Mouse (Mus musculus): ENCODE results near the gene C1ql1. TPM values are rescaled to one million over a fixed set of nuclear protein-coding genes. Genes with fewer than 3 reads are reported as not detected.

The C1ql1 gene
- polyA plus RNA-seq, 1 experiment from 2014 or later: 6.7 TPM

DNA sequence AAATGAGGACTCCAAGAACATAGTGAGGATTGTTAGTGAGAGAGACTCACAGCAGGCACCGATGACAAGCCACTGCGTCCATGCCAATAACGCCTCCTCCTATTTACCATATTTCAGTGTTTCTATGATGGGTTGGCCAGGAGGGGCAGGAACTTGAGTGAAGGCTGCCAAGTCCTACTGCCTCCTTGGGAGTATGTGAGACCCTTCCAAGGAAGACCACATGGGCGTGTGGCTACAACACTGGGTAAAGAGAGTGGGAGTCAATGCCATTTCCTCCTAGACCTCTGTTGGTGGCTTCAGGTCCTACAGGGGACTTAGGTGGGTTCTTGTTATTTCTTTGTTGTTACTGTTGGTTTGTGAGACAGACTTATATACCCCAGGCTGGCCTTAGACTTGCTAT is 45.3 kb downstream of the C1ql1 start:
- Histone ChIP-seq H3K27ac (ENCODE audit: low read depth, low read length) (no peak overlapping the region), H3K4me3 (ENCODE audit: low read length) (no peak overlapping the region), H3K4me2 (replicated peaks; ENCODE audit: low read depth, low read length) (no peak overlapping the region), H3K4me1 (ENCODE audit: control insufficient read depth, insufficient read depth, low read length) (no peaks in the 10 kb centered on the region), H3K36me3 (ENCODE audit: control insufficient read depth, insufficient read depth, low read length) (peaks cover 12% of the 10 kb centered on the region), H3K9me3 (ENCODE audit: control insufficient read depth, low read length) (no peaks in the 10 kb centered on the region), H3K9ac (ENCODE audit: low read depth, low read length) (no peak overlapping the region), H3K27me3 (ENCODE audit: control insufficient read depth, insufficient read depth, low read length) (no peaks in the 10 kb centered on the region; the same call in 1 of the 2 replicates)
- WGBS: 59% methylated on average over 4 of the region's 4 CpGs
- no peak for ATAC-seq (ENCODE audit: low FRiP score, low TSS enrichment)

GRCm38 (mm10) chr11:102900763-102901162 is 45.7 kb downstream of the C1ql1 start, which contains the start of gene Gfap:
TSS of gene Gfap (minus strand) at chr11:102900912.
- no peaks in the 10 kb centered on the region; the same call in 1 of the 2 replicates for H3K27me3 ChIP-seq (ENCODE audit: control insufficient read depth, insufficient read depth, low read length)
- no peak within 1 kb of the TSS for H3K4me3 ChIP-seq (ENCODE audit: low read length)
- H3K27ac ChIP-seq (ENCODE audit: low read depth, low read length): no peak within 1 kb of the TSS
- ATAC-seq (ENCODE audit: low FRiP score, low TSS enrichment): peak; percentile 56; the same call in 1 of the 2 replicates
- H3K36me3 ChIP-seq (ENCODE audit: control insufficient read depth, insufficient read depth, low read length): peaks cover 7% of the 10 kb centered on the region
- no peaks in the 10 kb centered on the region for H3K4me1 ChIP-seq (ENCODE audit: control insufficient read depth, insufficient read depth, low read length)
- no peak within 1 kb of the TSS for H3K9ac ChIP-seq (ENCODE audit: low read depth, low read length)
- no peaks in the 10 kb centered on the region for H3K9me3 ChIP-seq (ENCODE audit: control insufficient read depth, low read length)
- H3K4me2 ChIP-seq (replicated peaks; ENCODE audit: low read depth, low read length): no peak within 1 kb of the TSS
- WGBS: 10% methylated on average over 7 of the region's 7 CpGs

- whole genome bisulfite sequencing: 83% methylated on average over 9 of the region's 9 CpGs
- Histone ChIP-seq H3K4me2 (replicated peaks; ENCODE audit: low read depth, low read length) (no peak overlapping the region), H3K27me3 (ENCODE audit: control insufficient read depth, insufficient read depth, low read length) (peaks cover 15% of the 10 kb centered on the region; the same call in 1 of the 2 replicates), H3K9ac (ENCODE audit: low read depth, low read length) (no peak overlapping the region), H3K9me3 (ENCODE audit: control insufficient read depth, low read length) (no peaks in the 10 kb centered on the region), H3K36me3 (ENCODE audit: control insufficient read depth, insufficient read depth, low read length) (no peaks in the 10 kb centered on the region), H3K4me3 (ENCODE audit: low read length) (no peak overlapping the region), H3K27ac (ENCODE audit: low read depth, low read length) (no peak overlapping the region), H3K4me1 (ENCODE audit: control insufficient read depth, insufficient read depth, low read length) (peaks cover 4% of the 10 kb centered on the region; the same call in 1 of the 2 replicates)
- no peak for ATAC-seq (ENCODE audit: low FRiP score, low TSS enrichment)
These were observed 48.1 kb downstream of the C1ql1 start for GRCm38 (mm10) chr11:102898408-102898807.

DNA sequence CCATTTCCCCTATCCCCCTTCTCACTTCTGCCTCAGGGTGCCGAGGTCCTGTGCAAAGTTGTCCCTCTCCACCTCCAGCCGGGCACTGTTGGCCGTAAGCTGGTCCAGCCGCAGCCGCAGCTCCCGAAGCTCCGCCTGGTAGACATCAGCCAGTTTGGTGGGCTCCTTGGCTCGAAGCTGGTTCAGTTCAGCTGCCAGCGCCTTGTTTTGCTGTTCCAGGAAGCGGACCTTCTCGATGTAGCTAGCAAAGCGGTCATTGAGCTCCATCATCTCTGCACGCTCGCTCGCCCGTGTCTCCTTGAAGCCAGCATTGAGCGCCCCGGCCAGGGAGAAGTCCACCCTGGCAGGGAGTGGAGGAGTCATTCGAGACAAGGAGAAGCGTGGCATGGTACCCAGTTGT is 49.8 kb downstream of the C1ql1 start:
- Histone ChIP-seq H3K9me3 (ENCODE audit: control insufficient read depth, low read length) (no peaks in the 10 kb centered on the region), H3K4me1 (ENCODE audit: control insufficient read depth, insufficient read depth, low read length) (peaks cover 8% of the 10 kb centered on the region; the same call in 1 of the 2 replicates), H3K27ac (ENCODE audit: low read depth, low read length) (no peak overlapping the region), H3K4me3 (ENCODE audit: low read length) (no peak overlapping the region), H3K9ac (ENCODE audit: low read depth, low read length) (peak overlapping the region; percentile 4; the same call in 1 of the 2 replicates), H3K27me3 (ENCODE audit: control insufficient read depth, insufficient read depth, low read length) (peaks cover 15% of the 10 kb centered on the region; the same call in 1 of the 2 replicates), H3K4me2 (replicated peaks; ENCODE audit: low read depth, low read length) (no peak overlapping the region), H3K36me3 (ENCODE audit: control insufficient read depth, insufficient read depth, low read length) (no peaks in the 10 kb centered on the region)
- ATAC-seq (ENCODE audit: low FRiP score, low TSS enrichment): no peak
- 65% methylated on average over 20 of the region's 20 CpGs for WGBS

GRCm38 (mm10) chr11:102895779-102896178 is 50.7 kb downstream of the C1ql1 start:
- Histone ChIP-seq H3K27ac (ENCODE audit: low read depth, low read length) (no peak overlapping the region), H3K4me2 (replicated peaks; ENCODE audit: low read depth, low read length) (no peak overlapping the region), H3K9ac (ENCODE audit: low read depth, low read length) (no peak overlapping the region), H3K27me3 (ENCODE audit: control insufficient read depth, insufficient read depth, low read length) (peaks cover 15% of the 10 kb centered on the region; the same call in 1 of the 2 replicates), H3K36me3 (ENCODE audit: control insufficient read depth, insufficient read depth, low read length) (no peaks in the 10 kb centered on the region), H3K4me3 (ENCODE audit: low read length) (no peak overlapping the region), H3K4me1 (ENCODE audit: control insufficient read depth, insufficient read depth, low read length) (peaks cover 8% of the 10 kb centered on the region; the same call in 1 of the 2 replicates), H3K9me3 (ENCODE audit: control insufficient read depth, low read length) (no peaks in the 10 kb centered on the region)
- 70% methylated on average over 9 of the region's 9 CpGs for WGBS
- ATAC-seq (ENCODE audit: low FRiP score, low TSS enrichment): no peak

- H3K4me3 ChIP-seq (ENCODE audit: low read length): no peak overlapping the region
- ATAC-seq (ENCODE audit: low FRiP score, low TSS enrichment): no peak
- H3K9ac ChIP-seq (ENCODE audit: low read depth, low read length): no peak overlapping the region; the same call in 1 of the 2 replicates
- no peaks in the 10 kb centered on the region for H3K36me3 ChIP-seq (ENCODE audit: control insufficient read depth, insufficient read depth, low read length)
- peaks cover 15% of the 10 kb centered on the region; the same call in 1 of the 2 replicates for H3K27me3 ChIP-seq (ENCODE audit: control insufficient read depth, insufficient read depth, low read length)
- no peak overlapping the region for H3K4me2 ChIP-seq (replicated peaks; ENCODE audit: low read depth, low read length)
- no peak overlapping the region for H3K27ac ChIP-seq (ENCODE audit: low read depth, low read length)
- H3K4me1 ChIP-seq (ENCODE audit: control insufficient read depth, insufficient read depth, low read length): peaks cover 8% of the 10 kb centered on the region; the same call in 1 of the 2 replicates
- no peaks in the 10 kb centered on the region for H3K9me3 ChIP-seq (ENCODE audit: control insufficient read depth, low read length)
- WGBS: 91% methylated on average over 4 of the region's 4 CpGs
These were observed 51.8 kb downstream of the C1ql1 start for GRCm38 (mm10) chr11:102894716-102895115.

GRCm38 (mm10) chr11:102893015-102893651 is 53.4 kb downstream of the C1ql1 start:
- Histone ChIP-seq H3K4me3 (ENCODE audit: low read length) (peak overlapping the region; percentile 39), H3K27ac (ENCODE audit: low read depth, low read length) (no peak overlapping the region), H3K9ac (ENCODE audit: low read depth, low read length) (peak overlapping the region; percentile 51; the same call in 1 of the 2 replicates), H3K4me2 (replicated peaks; ENCODE audit: low read depth, low read length) (peak overlapping the region; percentile 67), H3K4me1 (ENCODE audit: control insufficient read depth, insufficient read depth, low read length) (peaks cover 8% of the 10 kb centered on the region; the same call in 1 of the 2 replicates), H3K9me3 (ENCODE audit: control insufficient read depth, low read length) (no peaks in the 10 kb centered on the region), H3K36me3 (ENCODE audit: control insufficient read depth, insufficient read depth, low read length) (no peaks in the 10 kb centered on the region), H3K27me3 (ENCODE audit: control insufficient read depth, insufficient read depth, low read length) (peaks cover 15% of the 10 kb centered on the region; the same call in 1 of the 2 replicates)
- peak; percentile 83 for ATAC-seq (ENCODE audit: low FRiP score, low TSS enrichment)
- 2% methylated on average over 43 of the region's 43 CpGs for WGBS

DNA sequence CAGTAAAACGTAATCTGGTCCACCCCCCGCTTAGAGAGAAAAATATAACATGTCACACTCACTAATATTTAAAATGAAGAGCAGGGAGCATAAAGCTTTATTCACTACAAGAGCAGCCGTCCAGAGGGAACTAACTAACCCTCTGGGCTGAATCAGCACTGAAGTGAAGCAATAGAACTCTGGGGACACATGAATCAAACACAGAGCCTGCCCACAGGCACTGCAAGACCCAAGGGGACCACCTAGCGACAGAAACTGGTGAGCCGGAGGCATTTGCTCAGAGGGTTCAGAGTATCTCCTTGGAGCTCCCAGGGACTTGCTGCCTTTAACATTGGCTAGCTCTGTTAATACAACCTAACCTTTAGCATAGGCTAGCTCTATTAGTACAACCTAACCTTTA is 56.4 kb downstream of the C1ql1 start:
- Histone ChIP-seq H3K4me2 (replicated peaks; ENCODE audit: low read depth, low read length) (no peak overlapping the region), H3K9me3 (ENCODE audit: control insufficient read depth, low read length) (no peaks in the 10 kb centered on the region), H3K27me3 (ENCODE audit: control insufficient read depth, insufficient read depth, low read length) (peaks cover 15% of the 10 kb centered on the region; the same call in 1 of the 2 replicates), H3K36me3 (ENCODE audit: control insufficient read depth, insufficient read depth, low read length) (no peaks in the 10 kb centered on the region), H3K9ac (ENCODE audit: low read depth, low read length) (no peak overlapping the region), H3K4me3 (ENCODE audit: low read length) (no peak overlapping the region), H3K4me1 (ENCODE audit: control insufficient read depth, insufficient read depth, low read length) (peaks cover 8% of the 10 kb centered on the region; the same call in 1 of the 2 replicates), H3K27ac (ENCODE audit: low read depth, low read length) (no peak overlapping the region)
- no peak for ATAC-seq (ENCODE audit: low FRiP score, low TSS enrichment)
- WGBS: 64% methylated on average over 5 of the region's 5 CpGs
